Mouse (Mus musculus) heart, embryonic 15.5 days (tissue): ENCODE measurements around the gene Ugt1a5. TPM values are rescaled to one million over a fixed set of nuclear protein-coding genes. Genes with fewer than 3 reads are reported as not detected.
"Not testable (repeated sequence)": the region's sequence is repeated elsewhere in the genome, so short reads cannot be mapped to it uniquely, and the experiment has no call there.

ENCODE experiments used
- ATAC-seq: fragments of 200-750 bp; cut with Nextera tagmentation; replicated peaks from 2 replicates; pipeline ENCODE4 v1.8.0; 2017; ENCODE audit warnings: low read depth, moderate TSS enrichment; ENCODE audit not compliant: insufficient number of reproducible peaks, insufficient read depth, low FRiP score
- H3K27ac ChIP-seq: fragments of 300-500 bp; sonication (generic); 2 replicates; pipeline ENCODE4 v1.5.1; 2015; ENCODE audit warnings: mild to moderate bottlenecking, inconsistent platforms
- H3K27me3 ChIP-seq: fragments of 300-500 bp; sonication (generic); 2 replicates; pipeline ENCODE4 v1.6.1; 2015; ENCODE audit warnings: inconsistent platforms
- H3K36me3 ChIP-seq: fragments of 300-500 bp; sonication (generic); 2 replicates; pipeline ENCODE4 v1.6.1; 2015; ENCODE audit warnings: mild to moderate bottlenecking, inconsistent platforms
- H3K4me1 ChIP-seq: fragments of 300-500 bp; sonication (generic); replicated peaks from 2 replicates; pipeline ENCODE4 v1.6.1; 2015; ENCODE audit warnings: inconsistent platforms
- H3K4me2 ChIP-seq: fragments of 300-500 bp; sonication (generic); 2 replicates; pipeline ENCODE4 v1.6.1; 2015; ENCODE audit warnings: inconsistent platforms, mild to moderate bottlenecking, moderate library complexity
- H3K4me3 ChIP-seq: fragments of 300-500 bp; sonication (generic); 2 replicates; pipeline ENCODE4 v1.5.1; 2015; ENCODE audit warnings: mild to moderate bottlenecking, inconsistent platforms
- H3K9ac ChIP-seq: fragments of 300-500 bp; sonication (generic); 2 replicates; pipeline ENCODE4 v1.6.1; 2015; ENCODE audit warnings: mild to moderate bottlenecking, inconsistent platforms
- H3K9me3 ChIP-seq: fragments of 300-500 bp; sonication (generic); replicated peaks from 2 replicates; pipeline ENCODE4 v1.6.1; 2016; ENCODE audit warnings: inconsistent platforms
- WGBS: fragments of 180-500 bp; shearing (Covaris S2); methylation state at CpG from one replicate; pipeline ENCODE4 v1.1.7; 2015; ENCODE audit warnings: mixed read lengths; 5-methylcytosine and 5-hydroxymethylcytosine counted together
- polyA plus RNA-seq: library from polyadenylated mRNA; unstranded; fragments of >200 nt; fragmentation: Nextera tagmentation; extraction: Ambion mirVana; gene quantifications from 2 replicates; pipeline ENCODE4 v1.2.1, GENCODE M21; 2015

Gene Ugt1a5
- not detected in 2 replicates for polyA plus RNA-seq

DNA sequence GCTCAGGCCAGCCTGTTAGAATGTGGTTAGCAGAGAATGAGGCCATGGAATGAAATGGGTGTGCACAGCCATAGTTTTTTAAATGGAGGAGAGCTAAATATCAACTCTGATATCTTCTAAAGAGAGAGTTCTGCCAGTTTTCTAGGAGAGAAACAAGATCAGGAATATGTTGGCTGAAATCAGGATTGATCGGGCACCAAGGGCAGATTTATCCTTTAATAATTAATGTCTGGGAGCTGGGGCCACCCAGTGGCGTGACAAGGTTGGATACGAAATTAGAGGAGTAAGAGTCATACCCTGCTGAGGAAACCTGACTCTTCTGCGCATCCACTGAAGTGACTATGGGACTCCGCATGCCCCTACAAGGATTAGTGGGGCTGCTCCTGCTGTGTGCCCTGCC, at the start of gene Ugt1a5:
TSS of gene Ugt1a5 (plus strand) at position 302 of the 400 bp plus-strand sequence.
- Histone ChIP-seq H3K36me3 (no peaks in the 10 kb centered on the region), H3K27ac (no peak within 1 kb of the TSS), H3K9ac (no peak within 1 kb of the TSS), H3K4me3 (no peak within 1 kb of the TSS), H3K4me2 (no peak within 1 kb of the TSS), H3K27me3 (no peaks in the 10 kb centered on the region), H3K4me1 (no peaks in the 10 kb centered on the region), H3K9me3 (no peaks in the 10 kb centered on the region)
- ATAC-seq, result no peak
- WGBS, result 76% methylated on average over 5 of the region's 5 CpGs

DNA sequence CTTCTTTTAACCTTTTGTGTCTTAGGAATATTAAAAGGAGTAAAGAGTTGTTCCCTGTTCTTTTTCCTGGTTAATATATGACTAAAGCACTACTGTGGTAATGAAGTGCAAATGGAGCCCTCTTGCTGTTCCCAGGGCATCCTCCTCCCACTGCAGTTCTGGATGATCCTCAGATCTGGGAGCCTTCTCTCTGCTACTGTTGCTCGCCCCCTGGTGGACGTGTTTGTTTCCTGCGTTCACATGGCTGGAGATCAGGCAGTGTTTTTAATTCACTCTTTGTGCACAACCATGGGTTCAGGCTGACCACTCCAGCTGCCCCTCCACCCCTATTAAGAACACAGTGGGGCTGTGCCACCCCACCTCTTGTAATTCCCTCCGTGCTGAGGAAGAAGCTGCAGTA, 45.3 kb upstream of the Ugt1a5 start:
- not testable (repeated sequence) for ATAC-seq, H3K4me1 ChIP-seq, H3K27me3 ChIP-seq, H3K4me3 ChIP-seq, H3K9ac ChIP-seq, H3K9me3 ChIP-seq, H3K36me3 ChIP-seq, H3K27ac ChIP-seq, H3K4me2 ChIP-seq
- 8% methylated on average over 4 of the region's 4 CpGs for WGBS

DNA sequence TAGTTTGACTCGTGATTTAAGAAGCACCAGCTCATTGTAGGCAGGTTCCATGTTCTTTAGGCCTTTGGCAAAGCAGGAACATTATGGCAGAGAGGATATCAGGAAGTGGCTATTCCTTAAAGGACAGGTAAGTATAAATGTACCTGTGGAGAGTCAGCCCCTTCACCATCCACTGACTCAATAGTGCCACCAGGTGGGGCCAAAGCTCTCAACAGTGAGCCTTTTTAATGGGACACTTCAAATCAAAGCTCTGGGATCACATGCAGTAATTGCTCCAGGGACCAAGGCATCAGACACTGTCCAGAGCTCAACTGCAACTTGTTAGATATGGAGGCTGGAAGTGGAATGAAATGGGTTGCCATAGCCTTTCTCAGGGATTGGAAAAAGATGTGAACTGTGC, 44.3 kb upstream of the Ugt1a5 start:
- H3K36me3 ChIP-seq, H3K27me3 ChIP-seq, H3K27ac ChIP-seq, H3K4me2 ChIP-seq, H3K4me1 ChIP-seq, H3K9me3 ChIP-seq, H3K4me3 ChIP-seq, H3K9ac ChIP-seq, ATAC-seq: not testable (repeated sequence)
- WGBS, result no CpG with 5 or more reads among the region's 1 CpGs

DNA sequence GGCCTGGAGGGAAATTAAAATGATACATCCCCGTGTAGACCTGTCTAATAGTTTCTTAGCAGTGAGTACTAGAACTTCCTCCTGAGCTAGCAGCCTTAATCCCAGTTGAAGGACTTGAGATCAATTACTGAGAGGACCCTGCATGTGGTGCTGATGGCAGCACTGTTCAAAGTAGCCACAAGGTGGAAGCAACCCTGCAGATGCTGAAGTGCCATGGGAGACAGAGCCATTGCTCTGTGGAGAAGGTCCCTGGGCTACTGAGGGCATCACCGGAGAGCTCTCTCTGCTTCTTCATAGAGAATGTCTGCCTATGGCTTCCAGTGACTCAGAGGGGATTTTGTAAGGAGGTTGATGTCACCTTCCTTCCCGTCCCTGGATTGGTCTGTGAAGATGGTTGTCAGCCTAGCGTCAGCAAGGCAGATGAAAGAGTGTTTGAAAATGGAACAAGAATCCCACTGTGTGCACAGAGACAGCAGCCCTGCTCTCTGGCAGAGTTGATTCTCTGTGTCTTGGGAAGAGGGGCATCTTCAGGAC, 39.9 kb upstream of the Ugt1a5 start:
- ATAC-seq, H3K9me3 ChIP-seq, H3K27me3 ChIP-seq, H3K9ac ChIP-seq, H3K4me3 ChIP-seq, H3K4me1 ChIP-seq, H3K27ac ChIP-seq, H3K36me3 ChIP-seq, H3K4me2 ChIP-seq: not testable (repeated sequence)
- 72% methylated on average over 4 of the region's 4 CpGs for WGBS

DNA sequence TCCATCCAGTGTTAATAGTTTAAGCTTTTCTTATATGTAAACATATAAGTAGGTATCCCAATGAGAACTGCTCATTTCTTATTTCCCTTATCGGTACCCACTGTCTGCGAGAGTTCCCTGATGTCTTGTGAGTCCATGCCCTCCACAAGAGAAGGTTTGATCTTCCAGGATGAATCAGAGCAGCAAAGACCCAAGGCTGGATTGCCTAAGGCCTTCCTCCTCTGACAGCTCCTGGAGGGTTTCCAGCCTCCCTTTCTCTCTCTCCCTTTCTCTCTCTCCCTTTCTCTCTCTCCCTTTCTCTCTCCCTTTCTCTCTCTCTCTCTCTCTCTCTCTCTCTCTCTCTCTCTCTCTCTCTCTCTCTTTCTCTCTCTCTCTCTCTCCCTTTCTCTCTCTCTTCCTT, 36.7 kb upstream of the Ugt1a5 start:
- WGBS, result 68% methylated on average over 2 of the region's 2 CpGs
- H3K27ac ChIP-seq, H3K36me3 ChIP-seq, H3K4me2 ChIP-seq, H3K9ac ChIP-seq, H3K4me3 ChIP-seq, H3K4me1 ChIP-seq, H3K9me3 ChIP-seq, H3K27me3 ChIP-seq, ATAC-seq: not testable (repeated sequence)

DNA sequence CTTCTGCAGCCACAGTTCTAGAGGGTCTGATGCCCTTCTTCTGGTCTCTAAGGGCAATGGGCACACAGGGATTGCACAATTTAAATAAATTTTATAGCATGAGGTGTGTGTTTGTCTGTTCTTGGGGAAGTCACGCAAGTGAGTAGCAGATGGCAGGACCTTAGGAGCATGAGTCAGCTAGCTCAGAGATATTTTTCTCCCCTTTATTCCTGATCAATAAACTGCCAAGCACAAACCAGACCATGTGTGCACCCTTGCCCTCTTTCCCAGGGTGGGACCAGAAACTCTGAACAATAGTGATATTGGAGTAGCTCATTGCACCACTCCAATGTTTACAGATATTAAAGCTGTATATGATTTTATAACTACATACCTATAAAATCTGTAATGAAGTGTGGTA, 35.6 kb upstream of the Ugt1a5 start:
- H3K4me1 ChIP-seq, H3K4me2 ChIP-seq, H3K9ac ChIP-seq, H3K9me3 ChIP-seq, H3K4me3 ChIP-seq, H3K27me3 ChIP-seq, H3K36me3 ChIP-seq, H3K27ac ChIP-seq, ATAC-seq: not testable (repeated sequence)
- WGBS, result 77% methylated on average over 1 of the region's 1 CpGs

DNA sequence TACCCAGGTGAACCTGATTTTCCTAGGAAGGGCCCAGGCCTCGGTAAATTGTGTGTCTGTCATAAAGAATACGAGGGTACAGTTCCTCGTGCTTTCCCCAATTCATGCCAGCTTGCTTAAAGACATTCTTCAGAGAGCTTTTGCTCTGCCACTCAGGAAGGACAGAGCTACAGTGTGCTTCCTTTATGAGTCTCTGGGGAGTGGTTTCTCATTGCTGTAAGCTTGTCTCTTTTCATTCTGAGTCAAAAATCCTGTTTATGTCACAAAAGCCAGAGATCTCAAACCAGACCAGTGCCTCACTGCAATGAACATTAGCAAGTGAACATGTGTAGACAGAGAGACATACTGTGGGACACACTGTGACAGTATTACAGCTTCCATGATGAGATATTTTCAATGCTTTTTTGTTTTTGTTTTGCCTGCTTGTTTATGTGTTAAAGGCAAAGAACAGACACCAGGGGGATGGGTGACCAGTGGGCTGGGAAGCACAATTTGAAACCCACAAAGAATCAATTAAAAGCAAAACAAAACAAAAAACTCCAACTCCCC, 31.8 kb upstream of the Ugt1a5 start:
- Histone ChIP-seq H3K4me1 (0 out of 2 replicates have a peak, but pooled peaks cover 4% of the 10 kb centered on the region), H3K9ac (no peak overlapping the region), H3K9me3 (no peaks in the 10 kb centered on the region), H3K36me3 (no peaks in the 10 kb centered on the region), H3K4me3 (no peak overlapping the region), H3K4me2 (no peak overlapping the region), H3K27ac (no peak overlapping the region), H3K27me3 (no peaks in the 10 kb centered on the region)
- WGBS, result 48% methylated on average over 3 of the region's 3 CpGs
- no peak for ATAC-seq

DNA sequence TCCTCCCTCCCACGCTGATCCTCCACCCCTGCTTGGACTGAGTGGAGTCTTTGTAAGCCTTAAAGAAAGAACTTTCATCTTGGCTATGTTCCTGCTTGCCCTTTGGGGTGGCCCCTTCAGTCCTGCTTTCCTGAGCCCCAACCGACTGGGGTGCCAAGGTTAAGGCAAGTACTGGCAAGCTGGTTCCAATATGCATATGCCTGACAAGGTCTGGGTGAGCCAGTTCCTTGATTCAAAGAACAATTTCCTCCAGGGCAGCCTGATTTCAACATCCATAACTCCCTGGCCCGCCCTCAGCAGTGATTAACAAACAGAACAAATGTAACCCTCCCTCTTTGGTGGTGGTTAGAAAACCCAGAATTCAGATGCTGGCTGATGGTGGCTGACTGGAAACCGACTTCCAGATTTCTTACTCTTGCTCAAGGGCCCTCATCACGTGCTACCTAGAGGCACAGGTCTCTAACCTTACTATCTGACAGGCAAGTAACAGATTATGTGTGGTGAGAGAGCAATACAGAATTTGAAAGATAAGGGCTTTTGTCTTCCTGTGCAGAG, 31.3 kb upstream of the Ugt1a5 start, which contains the start of gene Ugt1a6a:
TSS of gene Ugt1a6a (plus strand) at position 353 of the 555 bp plus-strand sequence.
- not testable (repeated sequence) for H3K9me3 ChIP-seq, H3K36me3 ChIP-seq, ATAC-seq, H3K4me3 ChIP-seq, H3K4me2 ChIP-seq, H3K27ac ChIP-seq, H3K9ac ChIP-seq, H3K4me1 ChIP-seq, H3K27me3 ChIP-seq
- WGBS, result 37% methylated on average over 5 of the region's 5 CpGs

DNA sequence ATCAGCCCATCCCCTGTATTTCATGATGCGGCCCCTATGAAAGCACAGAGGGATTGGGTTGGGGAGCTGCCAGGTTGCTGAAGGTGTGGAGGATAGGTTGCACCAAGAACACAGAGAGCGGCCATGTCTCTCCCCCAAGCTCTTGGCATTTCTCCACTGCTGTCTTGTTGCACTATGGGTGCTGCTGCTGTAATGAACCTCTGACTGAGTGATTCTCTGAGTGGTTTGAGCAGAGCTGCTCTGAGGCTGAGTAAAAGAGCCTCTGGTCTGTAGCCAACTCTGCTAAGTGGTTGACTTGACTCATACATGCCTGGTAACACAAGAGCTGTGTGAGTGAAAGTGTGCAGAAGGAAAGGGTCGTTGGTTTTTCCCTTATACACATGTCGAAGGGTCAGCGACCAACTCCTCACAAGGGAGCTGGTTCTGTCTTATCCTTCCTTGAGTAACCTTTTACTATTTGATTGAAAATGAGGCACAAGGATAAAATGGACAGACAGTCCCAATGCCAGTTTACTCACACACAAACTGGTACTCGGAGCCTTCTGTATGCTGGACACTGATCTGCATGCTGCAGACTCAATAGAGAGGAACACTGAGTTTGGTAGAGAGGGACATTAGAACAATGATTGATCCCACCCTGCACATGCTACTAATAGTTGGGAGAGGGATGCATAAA, 30.4 kb upstream of the Ugt1a5 start:
- not testable (repeated sequence) for ATAC-seq, H3K4me3 ChIP-seq, H3K9me3 ChIP-seq, H3K9ac ChIP-seq, H3K27me3 ChIP-seq, H3K36me3 ChIP-seq, H3K4me2 ChIP-seq, H3K27ac ChIP-seq, H3K4me1 ChIP-seq
- WGBS, result 73% methylated on average over 6 of the region's 6 CpGs

DNA sequence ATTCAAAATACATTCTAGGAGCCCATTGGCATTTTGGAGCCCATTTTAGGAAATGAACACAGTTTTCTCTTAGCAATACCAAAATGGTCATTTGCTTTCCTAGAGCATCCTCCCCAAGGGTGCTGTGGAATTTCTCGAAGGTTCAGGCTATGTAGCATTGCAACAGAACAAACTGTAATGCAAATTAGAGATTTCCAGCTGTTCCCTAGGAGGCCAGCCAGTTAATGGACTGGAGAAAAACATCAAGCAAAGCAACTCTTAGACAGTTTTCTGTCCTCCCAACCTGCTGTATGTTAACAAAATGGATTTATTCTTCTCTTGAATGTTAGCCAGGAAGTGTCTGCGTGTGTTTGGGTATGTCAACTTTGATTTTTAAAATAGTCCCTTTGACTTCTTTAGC, 29.2 kb upstream of the Ugt1a5 start:
- Histone ChIP-seq H3K27me3 (no peaks in the 10 kb centered on the region), H3K4me1 (0 out of 2 replicates have a peak, but pooled peaks cover 4% of the 10 kb centered on the region), H3K9me3 (no peaks in the 10 kb centered on the region), H3K9ac (no peak overlapping the region), H3K27ac (no peak overlapping the region), H3K4me3 (no peak overlapping the region), H3K36me3 (no peaks in the 10 kb centered on the region), H3K4me2 (no peak overlapping the region)
- no peak for ATAC-seq
- 71% methylated on average over 2 of the region's 2 CpGs for WGBS

DNA sequence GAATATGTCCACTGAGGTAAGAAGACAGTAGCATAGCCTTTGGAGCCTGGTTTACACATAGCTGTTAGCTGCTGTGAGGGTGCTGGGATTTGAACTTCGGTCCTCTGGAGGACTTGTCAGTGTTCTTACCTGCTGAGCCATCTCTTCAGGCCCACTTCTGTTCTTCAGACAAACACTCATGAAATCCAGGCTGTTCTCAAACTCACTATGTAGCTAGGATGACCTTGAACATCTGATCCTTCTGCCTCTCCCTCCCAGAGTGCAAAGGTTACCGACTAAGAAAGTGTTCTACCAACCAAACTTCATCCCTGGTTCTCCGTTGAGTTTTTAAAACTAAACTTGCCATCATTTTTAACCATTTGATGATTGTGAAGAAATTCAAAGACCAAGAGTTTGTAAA, 28.5 kb upstream of the Ugt1a5 start:
- 0 out of 2 replicates have a peak, but pooled peaks cover 4% of the 10 kb centered on the region for H3K4me1 ChIP-seq
- ATAC-seq, result no peak
- no peaks in the 10 kb centered on the region for H3K36me3 ChIP-seq
- no peak overlapping the region for H3K4me3 ChIP-seq
- no peaks in the 10 kb centered on the region for H3K9me3 ChIP-seq
- no peak overlapping the region for H3K4me2 ChIP-seq
- no peak overlapping the region for H3K27ac ChIP-seq
- no peak overlapping the region for H3K9ac ChIP-seq
- H3K27me3 ChIP-seq, result no peaks in the 10 kb centered on the region
- 80% methylated on average over 3 of the region's 3 CpGs for WGBS

DNA sequence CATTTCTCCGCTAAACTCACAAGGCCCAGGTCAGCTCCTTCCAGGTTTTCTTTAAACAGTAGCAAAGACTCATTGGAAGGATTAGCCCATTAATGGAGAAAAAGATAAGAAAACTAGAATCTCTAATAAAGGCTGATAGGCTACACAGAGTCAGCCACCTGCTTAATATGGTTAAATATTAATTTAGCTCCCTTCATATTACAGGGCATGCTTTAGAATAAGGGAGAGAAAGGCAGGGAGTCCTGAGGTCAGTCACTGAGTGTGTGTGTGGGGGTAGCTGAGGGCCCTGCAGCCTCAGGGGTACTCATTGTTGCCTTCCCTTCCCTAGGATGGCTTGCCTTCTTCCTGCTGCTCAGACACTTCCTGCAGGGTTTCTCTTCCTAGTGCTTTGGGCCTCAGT, 27.7 kb upstream of the Ugt1a5 start:
- Histone ChIP-seq H3K36me3 (no peaks in the 10 kb centered on the region), H3K27ac (no peak overlapping the region), H3K9me3 (no peaks in the 10 kb centered on the region), H3K27me3 (no peaks in the 10 kb centered on the region), H3K4me2 (no peak overlapping the region), H3K4me1 (0 out of 2 replicates have a peak, but pooled peaks cover 4% of the 10 kb centered on the region), H3K4me3 (no peak overlapping the region), H3K9ac (no peak overlapping the region)
- 83% methylated on average over 1 of the region's 1 CpGs for WGBS
- no peak for ATAC-seq
